Mouse (Mus musculus) olfactory bulb, adult 2 months (tissue): ENCODE data around the gene Olfr837. TPM values are rescaled to one million over a fixed set of nuclear protein-coding genes. Genes with fewer than 3 reads are reported as not detected.
"Not testable (repeated sequence)": the region's sequence is repeated elsewhere in the genome, so short reads cannot be mapped to it uniquely, and the experiment has no call there.

Experiments used
- H3K27ac ChIP-seq: fragments of 200-500 bp; 2 replicates; pipeline ENCODE4 v1.5.1; 2012; ENCODE audit warnings: low read depth, low read length; ENCODE audit not compliant: insufficient read depth
- H3K4me1 ChIP-seq: fragments of 200-500 bp; 2 replicates; pipeline ENCODE4 v1.6.1; 2012; ENCODE audit warnings: low read length; ENCODE audit not compliant: control insufficient read depth, insufficient read depth
- H3K4me3 ChIP-seq: fragments of 200-500 bp; 2 replicates; pipeline ENCODE4 v1.5.1; 2012; ENCODE audit warnings: mild to moderate bottlenecking, low read depth, low read length, moderate library complexity; ENCODE audit not compliant: insufficient read depth
- CTCF ChIP-seq: fragments of 200-500 bp; IDR thresholded peaks from 2 replicates; pipeline ENCODE4 v1.5.1; 2012; ENCODE audit warnings: low read depth, mild to moderate bottlenecking, low read length, moderate library complexity; ENCODE audit not compliant: insufficient read depth
- POLR2A ChIP-seq: fragments of 200-500 bp; IDR thresholded peaks from 2 replicates; pipeline ENCODE4 v1.6.1; 2012; ENCODE audit warnings: mild to moderate bottlenecking, low read depth, low read length, moderate library complexity; ENCODE audit not compliant: insufficient read depth
- WGBS: fragments of 180-500 bp; shearing (Covaris S2); methylation state at CpG from one replicate; pipeline ENCODE4 v1.1.7; 2018; 5-methylcytosine and 5-hydroxymethylcytosine counted together
- polyA plus RNA-seq: library from polyadenylated mRNA; stranded (reverse); fragments of >200 nt; gene quantifications from 2 replicates; pipeline ENCODE4 v1.2.4, GENCODE M21; 2012; ENCODE audit warnings: low replicate concordance; ENCODE audit not compliant: missing spikeins, insufficient read depth, insufficient read length

Olfr837 gene
- polyA plus RNA-seq: not detected in 2 replicates

DNA sequence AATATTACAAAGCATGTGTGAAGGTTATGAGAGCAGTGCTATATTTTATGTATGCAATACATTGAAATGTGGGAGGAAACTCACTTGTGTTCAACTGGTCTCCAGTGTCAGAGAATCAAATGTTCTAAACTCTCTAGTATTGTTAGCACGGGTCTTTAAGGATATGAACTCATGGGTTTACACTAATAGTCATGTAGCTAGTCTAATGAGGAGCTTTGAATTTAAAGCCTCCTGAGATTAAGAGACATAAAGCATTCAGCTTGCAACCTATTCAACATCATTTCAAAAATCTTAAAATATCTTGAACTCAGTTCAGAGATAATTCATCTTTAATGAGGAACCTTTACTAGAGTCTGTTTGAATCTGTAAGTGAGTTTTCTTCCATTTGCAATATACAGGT lies at the start of gene Olfr837:
TSS of gene Olfr837 (plus strand) at position 301 of the 400 bp plus-strand sequence.
- WGBS: 73% methylated on average over 1 of the region's 1 CpGs
- Histone ChIP-seq H3K27ac (no peak within 1 kb of the TSS), H3K4me3 (no peak within 1 kb of the TSS), H3K4me1 (no peaks in the 10 kb centered on the region)
- TF ChIP-seq CTCF: no peak
- TF ChIP-seq POLR2A: no peak

- H3K27ac ChIP-seq, H3K4me3 ChIP-seq, H3K4me1 ChIP-seq: not testable (repeated sequence)
- WGBS: 66% methylated on average over 6 of the region's 6 CpGs
These were observed 43.0 kb upstream of the Olfr837 start for GRCm38 (mm10) chr9:19092889-19093753.

DNA sequence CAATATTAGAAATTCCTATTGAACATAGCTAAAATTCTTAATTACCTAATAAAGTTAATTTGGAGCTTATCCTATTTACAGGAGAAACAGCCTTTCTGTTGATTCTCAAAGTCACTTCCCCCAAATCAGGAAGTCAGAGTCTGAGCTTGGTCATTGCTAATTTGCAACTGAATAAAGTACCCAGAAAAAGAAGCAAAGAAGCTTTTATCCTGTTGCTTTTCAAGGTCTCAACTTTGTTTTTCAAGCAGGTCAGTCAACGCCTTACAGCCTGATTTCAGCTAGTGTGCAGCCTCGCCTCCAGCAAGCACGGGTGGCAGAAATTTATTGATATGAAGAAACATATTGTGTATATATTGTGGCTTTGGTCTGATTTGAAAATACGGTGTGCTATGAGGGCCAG lies 38.8 kb upstream of the Olfr837 start:
- no peak overlapping the region for H3K27ac ChIP-seq
- TF ChIP-seq CTCF (no peak), POLR2A (no peak)
- WGBS: 87% methylated on average over 4 of the region's 4 CpGs
- H3K4me3 ChIP-seq: no peak overlapping the region
- H3K4me1 ChIP-seq: no peaks in the 10 kb centered on the region

DNA sequence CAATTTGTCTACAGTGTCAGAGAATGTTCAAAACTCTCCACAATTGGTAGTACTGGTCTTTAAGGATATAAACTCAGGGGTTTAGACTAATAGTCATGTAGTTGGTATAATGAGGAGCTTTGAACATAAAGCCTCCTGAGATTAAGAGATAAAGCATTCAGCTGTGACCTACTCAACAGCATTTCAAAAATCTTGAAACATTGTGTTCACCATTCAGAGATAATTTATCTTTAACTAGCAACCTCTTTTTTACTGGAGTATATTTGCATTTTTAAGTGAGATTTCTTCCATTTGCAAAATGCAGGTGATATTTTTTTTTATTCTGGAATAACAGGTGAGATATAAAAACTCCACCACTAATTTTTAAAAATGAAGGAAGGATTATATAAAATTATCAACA lies 16.0 kb upstream of the Olfr837 start, which contains the start of gene Olfr836:
TSS of gene Olfr836 (plus strand) at position 301 of the 400 bp plus-strand sequence.
- no peak within 1 kb of the TSS for H3K27ac ChIP-seq
- TF ChIP-seq CTCF (no peak), POLR2A (no peak)
- H3K4me1 ChIP-seq: no peaks in the 10 kb centered on the region
- no peak within 1 kb of the TSS for H3K4me3 ChIP-seq

- Histone ChIP-seq H3K4me3 (no peak within 1 kb of the TSS), H3K4me1 (no peaks in the 10 kb centered on the region), H3K27ac (no peak within 1 kb of the TSS)
- no peak for TF ChIP-seq POLR2A
- TF ChIP-seq CTCF: no peak
- 83% methylated on average over 1 of the region's 1 CpGs for WGBS
These were observed 41.1 kb downstream of the Olfr837 start, which contains the start of gene Olfr839-ps1 for GRCm38 (mm10) chr9:19177212-19177611. Olfr839-ps1 (minus strand) TSS chr9:19177312.

Other genes with a start within 250 kb of the Olfr837 start
- not detected in 2 replicates for gene Olfr832, start 199.2 kb upstream of the Olfr837 start, polyA plus RNA-seq
- gene Olfr834, start 148.3 kb upstream of the Olfr837 start, polyA plus RNA-seq: not detected in 2 replicates
- gene Olfr835, start 103.6 kb upstream of the Olfr837 start, polyA plus RNA-seq: not detected in 2 replicates
- not detected in 2 replicates for gene Olfr836, start 15.9 kb upstream of the Olfr837 start, polyA plus RNA-seq
- gene Olfr839-ps1, start 41.0 kb downstream of the Olfr837 start, polyA plus RNA-seq: not detected in 2 replicates
- gene Olfr843, start 115.7 kb downstream of the Olfr837 start, polyA plus RNA-seq: not detected in 2 replicates
- gene Olfr844, start 180.0 kb downstream of the Olfr837 start, polyA plus RNA-seq: not detected in 2 replicates
- not detected in 2 replicates for gene Olfr845, start 200.1 kb downstream of the Olfr837 start, polyA plus RNA-seq
- not detected in 2 replicates for gene Olfr846, start 227.7 kb downstream of the Olfr837 start, polyA plus RNA-seq
- gene Olfr847, start 242.4 kb downstream of the Olfr837 start, polyA plus RNA-seq: not detected in 2 replicates